Mouse (Mus musculus): ENCODE results near the gene Tomm7.

- TF ChIP-seq GATA1 (IDR thresholded peaks at IDR 0.05; ENCODE audit: low read length): no peak
- no peak for TF ChIP-seq TAL1 (IDR thresholded peaks at IDR 0.05; ENCODE audit: low read length)
Observed at GRCm38 (mm10) chr5:23865941-23866340, 22.0 kb upstream of the Tomm7 start.

All from erythroblast, embryonic 14.5 days (primary cell).